Mouse (Mus musculus): ENCODE data around the gene Tcaf1.

Gene Tcaf1

GRCm38 (mm10) chr6:42709291-42710211, at the start of gene Tcaf1:
TSS of gene Tcaf1 (minus strand) at chr6:42710088.
- no peak for DNase-seq (ENCODE audit: low read depth in 1 of 2, low spot score in 2 of 2)

- no peak for DNase-seq (ENCODE audit: low read depth in 1 of 2, low spot score in 2 of 2)
Observed at GRCm38 (mm10) chr6:42756104-42756503, 46.2 kb upstream of the Tcaf1 start, which contains the start of gene Olfr38. TSS of gene Olfr38 (plus strand) at chr6:42756404.

- DNase-seq (ENCODE audit: low read depth in 1 of 2, low spot score in 2 of 2), result no peak
Observed at GRCm38 (mm10) chr6:42747846-42748245, 38.0 kb upstream of the Tcaf1 start.

GRCm38 (mm10) chr6:42742303-42742702, 32.4 kb upstream of the Tcaf1 start:
- DNase-seq (ENCODE audit: low read depth in 1 of 2, low spot score in 2 of 2), result no peak

GRCm38 (mm10) chr6:42739071-42739470, 29.2 kb upstream of the Tcaf1 start, which contains the start of gene Olfr453:
TSS of gene Olfr453 (plus strand) at chr6:42739371.
- no peak for DNase-seq (ENCODE audit: low read depth in 1 of 2, low spot score in 2 of 2)

GRCm38 (mm10) chr6:42717973-42718372, 8.1 kb upstream of the Tcaf1 start:
- no peak for DNase-seq (ENCODE audit: low read depth in 1 of 2, low spot score in 2 of 2)

- DNase-seq (ENCODE audit: low read depth in 1 of 2, low spot score in 2 of 2), result no peak
Observed at GRCm38 (mm10) chr6:42714668-42715067, 4.8 kb upstream of the Tcaf1 start.

- no peak for DNase-seq (ENCODE audit: low read depth in 1 of 2, low spot score in 2 of 2)
Observed at GRCm38 (mm10) chr6:42692517-42693190, 17.2 kb downstream of the Tcaf1 start.

- no peak for DNase-seq (ENCODE audit: low read depth in 1 of 2, low spot score in 2 of 2)
Observed at GRCm38 (mm10) chr6:42692154-42692516, 17.8 kb downstream of the Tcaf1 start.

GRCm38 (mm10) chr6:42689761-42690160, 20.1 kb downstream of the Tcaf1 start:
- DNase-seq (ENCODE audit: low read depth in 1 of 2, low spot score in 2 of 2), result no peak

- no peak for DNase-seq (ENCODE audit: low read depth in 1 of 2, low spot score in 2 of 2)
Observed at GRCm38 (mm10) chr6:42687907-42688306, 22.0 kb downstream of the Tcaf1 start.

- DNase-seq (ENCODE audit: low read depth in 1 of 2, low spot score in 2 of 2), result no peak
Observed at GRCm38 (mm10) chr6:42680077-42680476, 29.8 kb downstream of the Tcaf1 start.

GRCm38 (mm10) chr6:42676011-42676410, 33.9 kb downstream of the Tcaf1 start:
- no peak for DNase-seq (ENCODE audit: low read depth in 1 of 2, low spot score in 2 of 2)

- DNase-seq (ENCODE audit: low read depth in 1 of 2, low spot score in 2 of 2), result no peak
Observed at GRCm38 (mm10) chr6:42671767-42672166, 38.1 kb downstream of the Tcaf1 start.

- DNase-seq (ENCODE audit: low read depth in 1 of 2, low spot score in 2 of 2), result no peak
Observed at GRCm38 (mm10) chr6:42667722-42668121, 42.2 kb downstream of the Tcaf1 start.

- no peak for DNase-seq (ENCODE audit: low read depth in 1 of 2, low spot score in 2 of 2)
Observed at GRCm38 (mm10) chr6:42661739-42662138, 48.1 kb downstream of the Tcaf1 start.

GRCm38 (mm10) chr6:42644912-42645549, 64.9 kb downstream of the Tcaf1 start, which contains the start of gene Tcaf2:
TSS of gene Tcaf2 (minus strand) at chr6:42645254.
- peak in 1 of 2 experiments; percentile 1 for DNase-seq (ENCODE audit: low read depth in 1 of 2, low spot score in 2 of 2)

GRCm38 (mm10) chr6:42634393-42634792, 75.5 kb downstream of the Tcaf1 start:
- DNase-seq (ENCODE audit: low read depth in 1 of 2, low spot score in 2 of 2), result no peak

GRCm38 (mm10) chr6:42631395-42631794, 78.5 kb downstream of the Tcaf1 start:
- DNase-seq (ENCODE audit: low read depth in 1 of 2, low spot score in 2 of 2), result no peak

Measured in monocyte, adult 2 months (primary cell).